Mouse (Mus musculus) heart, postnatal 0 days (tissue): ENCODE measurements around the gene Btbd3.

ENCODE experiments used
- CTCF ChIP-seq: IDR thresholded peaks from 2 replicates; pipeline ENCODE4 v1.5.1; 2016; ENCODE audit warnings: antibody characterized with exemption, control low read depth, low read depth
- EP300 ChIP-seq: IDR thresholded peaks from 2 replicates; pipeline ENCODE4 v1.6.1; 2016; ENCODE audit warnings: antibody characterized with exemption, low read depth

GRCm38 (mm10) chr2:138422321-138422720 is 166.0 kb downstream of the Btbd3 start:
- no peak for TF ChIP-seq EP300
- no peak for TF ChIP-seq CTCF
